Mouse (Mus musculus) heart, adult 2 months (tissue): ENCODE measurements around the gene Ccdc69. TPM values are rescaled to one million over a fixed set of nuclear protein-coding genes. Genes with fewer than 3 reads are reported as not detected.

Experiments used
- DNase-seq, 2 experiments: peaks; one replicate each; pipeline ENCODE4 v3.0.0; 2021
- H3K27ac ChIP-seq: fragments of 200-600 bp; 2 replicates; pipeline ENCODE4 v1.8.1; 2022
- H3K27me3 ChIP-seq: fragments of 200-500 bp; 2 replicates; pipeline ENCODE4 v1.6.1; 2012; ENCODE audit warnings: mild to moderate bottlenecking, low read length, inconsistent platforms, mixed read lengths; ENCODE audit not compliant: control insufficient read depth, insufficient read depth
- H3K36me3 ChIP-seq: fragments of 200-500 bp; 2 replicates; pipeline ENCODE4 v1.6.1; 2012; ENCODE audit warnings: low read length, inconsistent platforms; ENCODE audit not compliant: control insufficient read depth, insufficient read depth
- H3K4me1 ChIP-seq: fragments of 200-500 bp; 2 replicates; pipeline ENCODE4 v1.6.1; 2011; ENCODE audit warnings: low read length; ENCODE audit not compliant: control insufficient read depth, insufficient read depth
- H3K4me3 ChIP-seq: fragments of 200-600 bp; 2 replicates; pipeline ENCODE4 v1.8.1; 2022
- H3K79me2 ChIP-seq: fragments of 200-500 bp; replicated peaks from 2 replicates; pipeline ENCODE4 v1.6.1; 2012; ENCODE audit warnings: mild to moderate bottlenecking, inconsistent platforms, low read length, moderate library complexity, mixed read lengths; ENCODE audit not compliant: control insufficient read depth, insufficient read depth
- H3K9ac ChIP-seq: fragments of 200-500 bp; 2 replicates; pipeline ENCODE4 v1.6.1; 2012; ENCODE audit warnings: low read depth, mild to moderate bottlenecking, control low read depth, inconsistent platforms, low read length, mixed read lengths
- CTCF ChIP-seq: fragments of 200-600 bp; IDR thresholded peaks from 2 replicates; pipeline ENCODE4 v1.8.1; 2022; ENCODE audit warnings: antibody characterized with exemption, mild to moderate bottlenecking, moderate library complexity
- EP300 ChIP-seq: fragments of 200-500 bp; IDR thresholded peaks from 2 replicates; pipeline ENCODE4 v1.6.1; 2011; ENCODE audit warnings: low read depth, low read length, control low read depth; ENCODE audit not compliant: insufficient read depth
- POLR2A ChIP-seq: fragments of 200-500 bp; IDR thresholded peaks from 2 replicates; pipeline ENCODE4 v1.6.1; 2011; ENCODE audit warnings: mild to moderate bottlenecking, low read depth, low read length, control low read depth; ENCODE audit not compliant: insufficient read depth
- WGBS: fragments of 180-500 bp; shearing (Covaris S2); methylation state at CpG from one replicate; pipeline ENCODE4 v1.1.7; 2018; 5-methylcytosine and 5-hydroxymethylcytosine counted together
- intact Hi-C: fragments of 180-260 bp; cut with DNase I; formaldehyde crosslinking; loops from one replicate; pipeline ENCODE4 v1.15.1; 2025
- polyA plus RNA-seq: library from polyadenylated mRNA; depleted of rRNA; stranded (reverse); fragments of >200 nt; gene quantifications from 2 replicates; pipeline ENCODE4 v1.2.3, GENCODE M21; 2012
- total RNA-seq, 2 experiments: library from RNA; stranded (reverse); gene quantifications; 2 replicates each; pipeline ENCODE4 v1.2.3; 2021

Gene Ccdc69
- total and polyA plus RNA-seq, 3 experiments: 6.5 to 9.7 (median 9.2) TPM

DNA sequence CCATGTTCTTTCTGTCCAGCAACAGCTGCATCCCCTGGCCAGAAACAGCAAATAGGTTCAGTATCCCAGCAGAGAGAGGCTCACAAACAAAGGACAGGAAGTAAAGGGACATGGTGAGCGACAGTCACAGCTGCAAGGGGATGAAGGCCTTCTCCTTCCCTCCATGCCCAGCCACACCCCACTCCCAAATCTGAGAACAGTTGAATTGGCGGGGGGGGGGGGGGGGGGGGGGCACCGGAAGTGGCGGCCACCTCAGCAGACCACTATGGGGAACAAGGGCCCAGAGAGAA lies 46.0 kb downstream of the Ccdc69 start:
- Histone ChIP-seq H3K4me1 (peaks cover 15% of the 10 kb centered on the region), H3K79me2 (peaks cover 1% of the 10 kb centered on the region; the same call in 1 of the 2 replicates), H3K27me3 (no peaks in the 10 kb centered on the region), H3K4me3 (peak overlapping the region; percentile 75), H3K27ac (peak overlapping the region; percentile 63), H3K9ac (peak overlapping the region; percentile 26; the same call in 1 of the 2 replicates), H3K36me3 (peaks cover 4% of the 10 kb centered on the region)
- 0% methylated on average over 1 of the region's 4 CpGs for WGBS
- TF ChIP-seq POLR2A (no peak), CTCF (no peak), EP300 (no peak)
- DNase-seq: no peak
- intact Hi-C loops: loop anchor here (2.0 kb wide), 1 partner anchor 15 kb away; no protein-coding TSS in a partner anchor

DNA sequence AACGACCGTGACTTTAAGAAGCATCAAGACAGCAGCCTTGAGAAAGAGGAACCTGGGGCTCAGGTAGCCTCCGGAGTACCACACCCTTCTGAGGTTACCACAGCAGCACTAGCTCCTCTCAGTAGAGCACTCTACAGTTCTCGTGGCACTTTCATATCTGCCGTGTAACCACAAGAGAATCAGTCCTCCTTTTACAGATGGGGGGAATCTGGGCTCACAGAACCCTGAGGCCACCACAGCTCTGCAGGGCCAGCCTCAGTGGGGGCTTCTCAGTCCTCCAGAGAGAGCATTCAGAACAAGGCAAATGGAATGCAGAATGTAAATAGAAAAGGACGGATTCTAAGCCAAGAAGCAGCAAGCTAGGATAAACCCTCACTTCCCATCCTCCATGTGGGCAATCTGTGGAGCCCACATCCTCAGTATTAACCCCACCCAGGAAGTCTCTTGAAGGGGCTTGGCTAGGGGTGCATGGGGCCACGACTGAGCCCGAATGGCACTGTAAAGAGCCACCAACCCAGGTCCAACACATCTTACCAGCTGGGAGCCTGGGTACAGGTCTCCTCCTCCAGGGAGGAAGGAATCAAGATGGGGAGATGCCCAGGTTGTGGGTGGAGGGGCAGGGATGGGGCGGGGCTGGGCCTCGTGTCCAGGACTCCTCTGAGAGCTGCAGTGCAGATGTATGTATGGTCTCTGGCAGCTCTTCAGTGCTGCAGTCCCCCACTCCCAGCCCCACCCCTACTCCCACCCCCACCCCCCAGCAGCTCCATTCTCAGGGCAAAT lies 46.5 kb downstream of the Ccdc69 start:
- intact Hi-C loops: no loop called here
- no peak for DNase-seq
- Histone ChIP-seq H3K4me3 (peak overlapping the region; percentile 7; the same call in 1 of the 2 replicates), H3K36me3 (peaks cover 4% of the 10 kb centered on the region), H3K9ac (no peak overlapping the region; the same call in 1 of the 2 replicates), H3K79me2 (peaks cover 1% of the 10 kb centered on the region; the same call in 1 of the 2 replicates), H3K27me3 (no peaks in the 10 kb centered on the region), H3K27ac (peak overlapping the region; percentile 63), H3K4me1 (peaks cover 19% of the 10 kb centered on the region)
- 22% methylated on average over 10 of the region's 10 CpGs for WGBS
- TF ChIP-seq EP300: no peak
- no peak for TF ChIP-seq CTCF

- Histone ChIP-seq H3K79me2 (peaks cover 1% of the 10 kb centered on the region; the same call in 1 of the 2 replicates), H3K4me3 (no peak overlapping the region), H3K9ac (no peak overlapping the region), H3K36me3 (peaks cover 12% of the 10 kb centered on the region), H3K27ac (no peak overlapping the region; the same call in 1 of the 2 replicates), H3K4me1 (peaks cover 24% of the 10 kb centered on the region), H3K27me3 (no peaks in the 10 kb centered on the region)
- DNase-seq: no peak
- WGBS: 49% methylated on average over 2 of the region's 2 CpGs
- no peak for TF ChIP-seq POLR2A
- intact Hi-C loops: no loop called here
Measured at GRCm38 (mm10) chr11:55028509-55028908, 49.4 kb downstream of the Ccdc69 start.

GRCm38 (mm10) chr11:55027204-55027855 lies 50.6 kb downstream of the Ccdc69 start:
- WGBS: 84% methylated on average over 2 of the region's 2 CpGs
- intact Hi-C loops: no loop called here
- peaks cover 33% of the 10 kb centered on the region for H3K4me1 ChIP-seq
- H3K36me3 ChIP-seq: peaks cover 17% of the 10 kb centered on the region
- H3K79me2 ChIP-seq: peaks cover 1% of the 10 kb centered on the region; the same call in 1 of the 2 replicates
- no peak overlapping the region; the same call in 1 of the 2 replicates for H3K27ac ChIP-seq
- H3K27me3 ChIP-seq: no peaks in the 10 kb centered on the region
- DNase-seq: no peak
- no peak overlapping the region for H3K4me3 ChIP-seq
- TF ChIP-seq CTCF (no peak), POLR2A (no peak), EP300 (no peak)
- no peak overlapping the region for H3K9ac ChIP-seq

- Histone ChIP-seq H3K27ac (peak overlapping the region; percentile 50), H3K9ac (no peak overlapping the region), H3K27me3 (no peaks in the 10 kb centered on the region), H3K4me3 (no peak overlapping the region), H3K4me1 (peaks cover 38% of the 10 kb centered on the region), H3K36me3 (peaks cover 26% of the 10 kb centered on the region), H3K79me2 (peaks cover 1% of the 10 kb centered on the region; the same call in 1 of the 2 replicates)
- peak; percentile 60 to 73 for DNase-seq
- intact Hi-C loops: no loop called here
- no peak for TF ChIP-seq POLR2A
- no peak for TF ChIP-seq EP300
- TF ChIP-seq CTCF: no peak
- WGBS: 59% methylated on average over 4 of the region's 4 CpGs
Measured at GRCm38 (mm10) chr11:55025896-55026295, 52.0 kb downstream of the Ccdc69 start.

GRCm38 (mm10) chr11:55023583-55023982 lies 54.3 kb downstream of the Ccdc69 start:
- intact Hi-C loops: no loop called here

More at GRCm38 (mm10) chr11:55023583-55023982, 54.3 kb downstream of the Ccdc69 start:
- H3K27me3 ChIP-seq: no peaks in the 10 kb centered on the region
- peaks cover 50% of the 10 kb centered on the region for H3K4me1 ChIP-seq
- peak overlapping the region; percentile 90 for H3K27ac ChIP-seq
- no peaks in the 10 kb centered on the region; the same call in 1 of the 2 replicates for H3K79me2 ChIP-seq
- TF ChIP-seq POLR2A: 0 out of 2 replicates have a peak, but pooled peaks have one; percentile 15
- no peak for TF ChIP-seq CTCF
- TF ChIP-seq EP300: no peak
- peak overlapping the region; percentile 52 for H3K9ac ChIP-seq
- WGBS: 38% methylated on average over 3 of the region's 3 CpGs
- no peak for DNase-seq
- H3K36me3 ChIP-seq: peaks cover 32% of the 10 kb centered on the region
- no peak overlapping the region for H3K4me3 ChIP-seq
